Mouse (Mus musculus) thymus, adult 2 months (tissue): ENCODE data around the gene Ntrk3.

Experiments
- CTCF ChIP-seq: fragments of 200-500 bp; IDR thresholded peaks from 2 replicates; pipeline ENCODE4 v1.5.1; 2012; ENCODE audit warnings: mild to moderate bottlenecking, control low read depth, low read length, moderate library complexity, borderline replicate concordance; ENCODE audit not compliant: control insufficient read depth, poor library complexity, insufficient read depth; ENCODE audit errors: extremely low read depth
- POLR2A ChIP-seq: fragments of 200-500 bp; IDR thresholded peaks from 2 replicates; pipeline ENCODE4 v1.6.1; 2012; ENCODE audit warnings: mild to moderate bottlenecking, low read length, control low read depth, moderate library complexity; ENCODE audit not compliant: control insufficient read depth, poor library complexity, insufficient read depth; ENCODE audit errors: extremely low read depth

DNA sequence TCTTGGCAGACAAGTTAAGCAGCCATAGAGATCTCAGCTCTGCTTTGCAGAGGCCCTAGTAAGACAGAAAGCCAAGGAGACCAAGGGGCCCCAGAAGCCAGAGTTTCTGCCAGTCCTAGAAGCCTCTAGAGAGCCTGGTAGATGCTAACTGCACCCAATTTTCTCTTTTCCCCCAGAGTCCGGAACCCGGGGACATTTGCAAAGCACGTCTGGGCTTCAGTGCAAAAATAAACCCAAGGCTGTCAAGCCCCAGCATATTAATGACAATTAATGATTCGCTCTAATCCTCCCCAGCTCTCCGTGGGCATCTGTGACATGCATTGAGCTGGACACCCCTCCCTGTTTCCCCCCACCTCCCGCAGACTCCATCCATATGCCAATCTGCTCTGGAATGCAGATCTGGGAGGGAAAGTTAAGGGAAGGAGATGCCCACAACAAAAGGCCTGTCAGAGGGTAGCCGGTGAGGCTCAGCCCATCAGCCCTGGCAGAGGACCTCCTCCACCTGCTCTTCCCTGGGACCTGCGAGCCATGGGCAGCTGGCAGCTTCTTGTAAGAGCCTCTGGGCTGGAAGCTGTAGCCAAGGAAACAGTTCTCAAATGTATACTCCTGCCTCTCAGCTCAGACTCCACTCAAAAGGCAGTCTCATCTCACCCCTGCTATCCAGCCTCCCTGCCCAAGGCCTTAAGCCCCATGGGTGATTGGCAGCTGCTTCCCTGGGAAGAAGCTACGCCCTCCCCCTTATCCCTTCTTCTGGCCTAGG is 117.8 kb downstream of the Ntrk3 start:
- TF ChIP-seq CTCF: no peak
- TF ChIP-seq POLR2A: no peak
